Mouse (Mus musculus) lung, adult 2 months (tissue): ENCODE results near the gene Samd14.

Experiments
- CTCF ChIP-seq: fragments of 200-500 bp; IDR thresholded peaks from 2 replicates; pipeline ENCODE4 v1.5.1; 2011; ENCODE audit warnings: mild to moderate bottlenecking, low read length, control low read depth; ENCODE audit not compliant: insufficient read depth
- POLR2A ChIP-seq: fragments of 200-500 bp; IDR thresholded peaks from 2 replicates; pipeline ENCODE4 v1.6.1; 2011; ENCODE audit warnings: low read depth, mild to moderate bottlenecking, control low read depth, low read length, borderline replicate concordance; ENCODE audit errors: extremely low read depth

GRCm38 (mm10) chr11:95056768-95057501, 47.3 kb downstream of the Samd14 start:
- TF ChIP-seq CTCF (no peak), POLR2A (no peak)
